Mouse (Mus musculus) neural tube, embryonic 15.5 days (tissue): ENCODE results near the gene Tmem254b. TPM values are rescaled to one million over a fixed set of nuclear protein-coding genes. Genes with fewer than 3 reads are reported as not detected.
"Not testable (repeated sequence)": the region's sequence is repeated elsewhere in the genome, so short reads cannot be mapped to it uniquely, and the experiment has no call there.

ENCODE experiments used
- ATAC-seq: fragments of 200-750 bp; cut with Nextera tagmentation; 2 replicates; pipeline ENCODE4 v1.8.0; 2017; ENCODE audit warnings: mild to moderate bottlenecking, moderate TSS enrichment, moderate library complexity; ENCODE audit not compliant: low FRiP score
- H3K27ac ChIP-seq: fragments of 300-500 bp; sonication (generic); replicated peaks from 2 replicates; pipeline ENCODE4 v1.5.1; 2015; ENCODE audit warnings: mild to moderate bottlenecking, inconsistent platforms
- H3K27me3 ChIP-seq: fragments of 300-500 bp; sonication (generic); replicated peaks from 2 replicates; pipeline ENCODE4 v1.6.1; 2015; ENCODE audit warnings: inconsistent platforms
- H3K36me3 ChIP-seq: fragments of 300-500 bp; sonication (generic); 2 replicates; pipeline ENCODE4 v1.6.1; 2015; ENCODE audit warnings: inconsistent platforms
- H3K4me1 ChIP-seq: fragments of 300-500 bp; sonication (generic); 2 replicates; pipeline ENCODE4 v1.6.1; 2015; ENCODE audit warnings: inconsistent platforms
- H3K4me2 ChIP-seq: fragments of 300-500 bp; sonication (generic); 2 replicates; pipeline ENCODE4 v1.6.1; 2015; ENCODE audit warnings: inconsistent platforms, mild to moderate bottlenecking, moderate library complexity
- H3K4me3 ChIP-seq: fragments of 300-500 bp; sonication (generic); replicated peaks from 2 replicates; pipeline ENCODE4 v1.5.1; 2015; ENCODE audit warnings: mild to moderate bottlenecking, inconsistent platforms
- H3K9ac ChIP-seq: fragments of 300-500 bp; sonication (generic); replicated peaks from 2 replicates; pipeline ENCODE4 v1.6.1; 2015; ENCODE audit warnings: mild to moderate bottlenecking, inconsistent platforms
- H3K9me3 ChIP-seq: fragments of 300-500 bp; sonication (generic); replicated peaks from 2 replicates; pipeline ENCODE4 v1.6.1; 2016; ENCODE audit warnings: inconsistent platforms
- WGBS: fragments of 180-500 bp; shearing (Covaris S2); methylation state at CpG from one replicate; pipeline ENCODE4 v1.1.7; 2015; ENCODE audit warnings: mixed read lengths; 5-methylcytosine and 5-hydroxymethylcytosine counted together
- polyA plus RNA-seq: library from polyadenylated mRNA; unstranded; fragments of >200 nt; fragmentation: Nextera tagmentation; extraction: Ambion mirVana; gene quantifications from 2 replicates; pipeline ENCODE4 v1.2.1, GENCODE M21; 2015

Gene Tmem254b
- polyA plus RNA-seq, 1 experiment from 2014 or later = 26.5 TPM

DNA sequence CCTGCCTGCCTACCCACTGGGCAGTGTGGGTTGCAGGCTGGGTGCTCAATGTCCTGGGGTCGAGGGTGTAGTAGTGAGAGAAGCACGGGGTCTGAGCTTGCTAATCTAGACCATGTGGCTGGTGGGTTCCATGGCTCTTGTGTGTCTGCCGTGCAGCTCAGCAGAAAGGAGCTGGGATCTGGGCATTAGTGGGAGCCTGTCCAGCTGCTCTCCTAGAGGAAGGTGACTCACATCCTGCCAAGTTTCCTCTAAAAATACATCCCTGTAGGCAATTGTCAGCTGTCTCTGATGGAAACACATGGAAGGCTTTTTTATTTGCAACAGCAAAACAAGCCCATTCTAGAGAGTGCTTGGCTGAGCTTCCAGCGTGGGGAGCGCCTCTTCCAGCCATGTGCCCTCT lies 44.4 kb downstream of the Tmem254b start:
- H3K27ac ChIP-seq, H3K9ac ChIP-seq, H3K36me3 ChIP-seq, H3K4me1 ChIP-seq, H3K4me3 ChIP-seq, H3K27me3 ChIP-seq, H3K4me2 ChIP-seq, ATAC-seq, H3K9me3 ChIP-seq: not testable (repeated sequence)
- no CpG with 5 or more reads among the region's 5 CpGs for WGBS

DNA sequence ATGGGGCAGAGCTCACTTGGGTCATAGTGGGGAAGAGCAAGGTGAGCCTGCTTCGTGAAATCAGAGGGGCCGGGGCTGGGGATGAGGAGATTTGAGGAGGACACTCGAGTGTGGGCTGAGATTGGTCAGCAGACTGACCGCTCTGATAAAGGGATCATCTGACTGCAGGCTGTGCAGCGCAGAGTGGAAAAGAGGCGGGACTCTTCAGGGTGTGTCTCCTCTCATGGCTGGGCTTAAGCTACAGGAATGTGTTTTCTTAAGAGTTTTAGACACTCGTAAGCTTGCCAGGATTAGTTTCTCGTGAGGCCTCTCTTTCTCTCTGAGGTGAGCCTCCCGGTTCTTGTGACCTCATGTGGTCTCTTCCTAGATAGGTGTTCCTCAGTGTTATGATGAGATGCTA lies 45.7 kb downstream of the Tmem254b start:
- ATAC-seq, H3K27me3 ChIP-seq: not testable (repeated sequence)
- no CpG with 5 or more reads among the region's 9 CpGs for WGBS

DNA sequence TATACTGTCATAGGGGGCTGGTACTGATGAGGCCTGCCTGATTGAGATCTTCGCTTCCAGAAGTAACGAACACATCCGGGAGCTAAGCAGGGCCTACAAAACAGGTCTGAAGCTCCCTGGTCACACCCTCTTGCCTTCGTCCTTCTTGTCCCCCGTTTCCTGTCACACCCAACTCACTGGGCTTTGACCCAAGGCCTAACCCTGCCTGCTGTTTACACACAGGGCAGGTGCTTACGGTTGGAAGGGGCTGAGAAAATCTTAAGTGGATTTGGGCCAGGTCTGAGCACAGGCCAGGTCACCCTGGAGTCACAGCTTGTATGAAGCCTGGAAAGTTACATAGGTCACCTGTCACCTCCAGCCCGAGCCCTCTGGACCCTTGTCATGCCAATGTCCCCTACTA lies 50.8 kb downstream of the Tmem254b start:
- not testable (repeated sequence) for ATAC-seq, H3K4me1 ChIP-seq
- no CpG with 5 or more reads among the region's 7 CpGs for WGBS

More for the DNA sequence above, 45.7 kb downstream of the Tmem254b start:
- H3K4me3 ChIP-seq, H3K9ac ChIP-seq, H3K4me2 ChIP-seq, H3K4me1 ChIP-seq, H3K9me3 ChIP-seq, H3K36me3 ChIP-seq, H3K27ac ChIP-seq: not testable (repeated sequence)

More for the DNA sequence above, 50.8 kb downstream of the Tmem254b start:
- not testable (repeated sequence) for H3K36me3 ChIP-seq, H3K9ac ChIP-seq, H3K27me3 ChIP-seq, H3K9me3 ChIP-seq, H3K4me3 ChIP-seq, H3K4me2 ChIP-seq, H3K27ac ChIP-seq

Other genes with a start within 250 kb of the Tmem254b start
- 1.9 and 2.2 TPM in 2 replicates for gene Duxbl1, start 228.5 kb downstream of the Tmem254b start, polyA plus RNA-seq
- gene Gm9780, start 164.3 kb downstream of the Tmem254b start, polyA plus RNA-seq = 6.7 and 11.3 TPM in 2 replicates
- gene Tmem254c, start 139.7 kb downstream of the Tmem254b start, polyA plus RNA-seq = 26.7 and 28.3 TPM in 2 replicates
- not detected in 2 replicates for gene Cphx2, start 125.5 kb downstream of the Tmem254b start, polyA plus RNA-seq
- gene Cphx3, start 124.7 kb downstream of the Tmem254b start, polyA plus RNA-seq = not detected in 2 replicates
- not detected in 2 replicates for gene Duxbl2, start 88.7 kb downstream of the Tmem254b start, polyA plus RNA-seq
- 6.5 and 7.2 TPM in 2 replicates for gene Plac9b, start 24.6 kb downstream of the Tmem254b start, polyA plus RNA-seq
- gene Duxbl3, start 50.9 kb upstream of the Tmem254b start, polyA plus RNA-seq = 2.4 and 2.6 TPM in 2 replicates